Mouse (Mus musculus): ENCODE measurements around the gene Muc16. TPM values are rescaled to one million over a fixed set of nuclear protein-coding genes. Genes with fewer than 3 reads are reported as not detected.

Muc16 gene
- polyA plus RNA-seq, 1 experiment from 2014 or later: 3.7 TPM

DNA sequence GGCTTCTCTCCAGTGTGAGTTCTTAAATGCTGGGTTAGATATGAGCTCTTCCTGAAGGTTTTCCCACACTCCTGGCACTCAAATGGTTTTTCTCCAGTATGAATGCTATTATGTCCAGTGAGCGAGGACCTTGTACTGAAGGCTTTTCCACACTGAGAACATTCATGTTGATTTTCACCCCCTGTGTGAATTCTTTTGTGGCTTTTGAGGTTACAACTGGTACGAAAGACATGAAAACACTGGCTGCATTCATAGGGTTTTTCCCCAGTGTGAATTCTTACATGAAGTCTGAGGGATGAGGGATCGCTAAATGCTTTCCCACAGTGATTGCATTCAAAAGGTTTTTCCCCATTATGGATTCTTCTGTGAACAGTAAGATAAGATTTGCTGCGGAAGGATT, 217.8 kb downstream of the Muc16 start:
- H3K4me3 ChIP-seq (replicated peaks): no peak overlapping the region
- no peak overlapping the region for H3K27ac ChIP-seq
- no peak for ATAC-seq (ENCODE audit: insufficient read depth, low FRiP score, low read depth)
- H3K4me2 ChIP-seq: no peak overlapping the region
- peaks cover 16% of the 10 kb centered on the region for H3K36me3 ChIP-seq
- H3K27me3 ChIP-seq (replicated peaks): no peaks in the 10 kb centered on the region
- 90% methylated on average over 4 of the region's 4 CpGs for WGBS
- H3K4me1 ChIP-seq: no peaks in the 10 kb centered on the region
- no peak overlapping the region for H3K9ac ChIP-seq
- H3K9me3 ChIP-seq: no peaks in the 10 kb centered on the region

Small RNA genes within 50 kb of the gene (microRNA-seq; reads per million reads assigned to microRNA genes)
- gene Gm22854: not detected

Other genes with a start within 250 kb of the Muc16 start
- gene Mbd3l2, start 243.9 kb downstream of the Muc16 start, polyA plus RNA-seq (2015; fragmentation: Nextera tagmentation; extraction: Ambion mirVana): not detected in 2 replicates
- 3.4 and 4.7 TPM in 2 replicates for gene Zfp558, start 196.3 kb downstream of the Muc16 start, polyA plus RNA-seq (2015; fragmentation: Nextera tagmentation; extraction: Ambion mirVana)
- gene Mbd3l1, start 196.2 kb downstream of the Muc16 start, polyA plus RNA-seq (2015; fragmentation: Nextera tagmentation; extraction: Ambion mirVana): not detected in 2 replicates
- gene Olfr24, start 89.5 kb upstream of the Muc16 start, polyA plus RNA-seq (2015; fragmentation: Nextera tagmentation; extraction: Ambion mirVana): not detected in 2 replicates
- gene Olfr828, start 145.0 kb upstream of the Muc16 start, polyA plus RNA-seq (2015; fragmentation: Nextera tagmentation; extraction: Ambion mirVana): not detected in 2 replicates
- gene Olfr829, start 180.4 kb upstream of the Muc16 start, polyA plus RNA-seq (2015; fragmentation: Nextera tagmentation; extraction: Ambion mirVana): not detected in 2 replicates
- gene Olfr830, start 200.2 kb upstream of the Muc16 start, polyA plus RNA-seq (2015; fragmentation: Nextera tagmentation; extraction: Ambion mirVana): not detected in 2 replicates